Mouse (Mus musculus): ENCODE results near the gene Nckap5. TPM values are rescaled to one million over a fixed set of nuclear protein-coding genes. Genes with fewer than 3 reads are reported as not detected.

The Nckap5 gene
- polyA plus RNA-seq, 1 experiment from 2014 or later: 10.9 TPM

GRCm38 (mm10) chr1:126547979-126548378, 282.6 kb downstream of the Nckap5 start:
- no peaks in the 10 kb centered on the region for H3K9me3 ChIP-seq (replicated peaks; ENCODE audit: control insufficient read depth, low read length, poor library complexity, severe bottlenecking)
- 0 out of 2 replicates have a peak, but pooled peaks cover 3% of the 10 kb centered on the region for H3K4me1 ChIP-seq (ENCODE audit: control insufficient read depth, insufficient read depth, low read length)
- H3K27ac ChIP-seq (ENCODE audit: low read length): no peak overlapping the region
- H3K4me2 ChIP-seq (ENCODE audit: low read length): no peak overlapping the region
- peak; percentile 32; the same call in 1 of the 2 replicates for ATAC-seq
- no peaks in the 10 kb centered on the region for H3K36me3 ChIP-seq (ENCODE audit: control insufficient read depth, insufficient read depth, low read length)
- H3K4me3 ChIP-seq (ENCODE audit: low read depth, low read length): no peak overlapping the region
- no peaks in the 10 kb centered on the region for H3K27me3 ChIP-seq (ENCODE audit: control insufficient read depth, insufficient read depth, low read depth, low read length)
- WGBS: 56% methylated on average over 7 of the region's 7 CpGs
- no peak overlapping the region for H3K9ac ChIP-seq (ENCODE audit: low read depth, low read length)

- WGBS: 68% methylated on average over 4 of the region's 4 CpGs
- ATAC-seq: no peak
- no peaks in the 10 kb centered on the region for H3K9me3 ChIP-seq (replicated peaks; ENCODE audit: control insufficient read depth, low read length, poor library complexity, severe bottlenecking)
- H3K4me2 ChIP-seq (ENCODE audit: low read length): no peak overlapping the region
- 0 out of 2 replicates have a peak, but pooled peaks cover 3% of the 10 kb centered on the region for H3K4me1 ChIP-seq (ENCODE audit: control insufficient read depth, insufficient read depth, low read length)
- no peak overlapping the region for H3K9ac ChIP-seq (ENCODE audit: low read depth, low read length)
- no peak overlapping the region for H3K4me3 ChIP-seq (ENCODE audit: low read depth, low read length)
- H3K36me3 ChIP-seq (ENCODE audit: control insufficient read depth, insufficient read depth, low read length): no peaks in the 10 kb centered on the region
- no peak overlapping the region for H3K27ac ChIP-seq (ENCODE audit: low read length)
- no peaks in the 10 kb centered on the region for H3K27me3 ChIP-seq (ENCODE audit: control insufficient read depth, insufficient read depth, low read depth, low read length)
Observed at GRCm38 (mm10) chr1:126544471-126544870, 286.1 kb downstream of the Nckap5 start.

GRCm38 (mm10) chr1:126537223-126537757, 293.3 kb downstream of the Nckap5 start:
- 80% methylated on average over 6 of the region's 6 CpGs for WGBS
- no peak overlapping the region for H3K9ac ChIP-seq (ENCODE audit: low read depth, low read length)
- no peak for ATAC-seq
- 0 out of 2 replicates have a peak, but pooled peaks cover 3% of the 10 kb centered on the region for H3K4me1 ChIP-seq (ENCODE audit: control insufficient read depth, insufficient read depth, low read length)
- no peaks in the 10 kb centered on the region for H3K36me3 ChIP-seq (ENCODE audit: control insufficient read depth, insufficient read depth, low read length)
- H3K27me3 ChIP-seq (ENCODE audit: control insufficient read depth, insufficient read depth, low read depth, low read length): no peaks in the 10 kb centered on the region
- H3K27ac ChIP-seq (ENCODE audit: low read length): no peak overlapping the region
- H3K4me2 ChIP-seq (ENCODE audit: low read length): no peak overlapping the region
- H3K4me3 ChIP-seq (ENCODE audit: low read depth, low read length): no peak overlapping the region
- no peaks in the 10 kb centered on the region for H3K9me3 ChIP-seq (replicated peaks; ENCODE audit: control insufficient read depth, low read length, poor library complexity, severe bottlenecking)

- Histone ChIP-seq H3K27ac (ENCODE audit: low read length) (no peak overlapping the region), H3K4me3 (ENCODE audit: low read depth, low read length) (no peak overlapping the region), H3K9me3 (replicated peaks; ENCODE audit: control insufficient read depth, low read length, poor library complexity, severe bottlenecking) (no peaks in the 10 kb centered on the region), H3K27me3 (ENCODE audit: control insufficient read depth, insufficient read depth, low read depth, low read length) (no peaks in the 10 kb centered on the region), H3K36me3 (ENCODE audit: control insufficient read depth, insufficient read depth, low read length) (no peaks in the 10 kb centered on the region), H3K9ac (ENCODE audit: low read depth, low read length) (no peak overlapping the region), H3K4me1 (ENCODE audit: control insufficient read depth, insufficient read depth, low read length) (0 out of 2 replicates have a peak, but pooled peaks cover 3% of the 10 kb centered on the region), H3K4me2 (ENCODE audit: low read length) (no peak overlapping the region)
- no peak for ATAC-seq
- WGBS: 68% methylated on average over 1 of the region's 1 CpGs
Observed at GRCm38 (mm10) chr1:126535527-126535926, 295.1 kb downstream of the Nckap5 start.

- H3K4me2 ChIP-seq (ENCODE audit: low read length): no peak overlapping the region
- H3K36me3 ChIP-seq (ENCODE audit: control insufficient read depth, insufficient read depth, low read length): no peaks in the 10 kb centered on the region
- H3K27me3 ChIP-seq (ENCODE audit: control insufficient read depth, insufficient read depth, low read depth, low read length): no peaks in the 10 kb centered on the region
- no peak overlapping the region for H3K4me3 ChIP-seq (ENCODE audit: low read depth, low read length)
- H3K9ac ChIP-seq (ENCODE audit: low read depth, low read length): no peak overlapping the region
- 0 out of 2 replicates have a peak, but pooled peaks cover 3% of the 10 kb centered on the region for H3K4me1 ChIP-seq (ENCODE audit: control insufficient read depth, insufficient read depth, low read length)
- H3K9me3 ChIP-seq (replicated peaks; ENCODE audit: control insufficient read depth, low read length, poor library complexity, severe bottlenecking): no peaks in the 10 kb centered on the region
- ATAC-seq: no peak
- WGBS: 78% methylated on average over 2 of the region's 2 CpGs
- H3K27ac ChIP-seq (ENCODE audit: low read length): no peak overlapping the region
Observed at GRCm38 (mm10) chr1:126534046-126534445, 296.6 kb downstream of the Nckap5 start.

- H3K4me2 ChIP-seq (ENCODE audit: low read length): no peak overlapping the region
- H3K4me3 ChIP-seq (ENCODE audit: low read depth, low read length): no peak overlapping the region
- ATAC-seq: peak; percentile 48; the same call in 1 of the 2 replicates
- no peaks in the 10 kb centered on the region for H3K36me3 ChIP-seq (ENCODE audit: control insufficient read depth, insufficient read depth, low read length)
- 77% methylated on average over 7 of the region's 7 CpGs for WGBS
- no peaks in the 10 kb centered on the region for H3K9me3 ChIP-seq (replicated peaks; ENCODE audit: control insufficient read depth, low read length, poor library complexity, severe bottlenecking)
- no peak overlapping the region for H3K9ac ChIP-seq (ENCODE audit: low read depth, low read length)
- H3K27ac ChIP-seq (ENCODE audit: low read length): no peak overlapping the region
- no peaks in the 10 kb centered on the region for H3K27me3 ChIP-seq (ENCODE audit: control insufficient read depth, insufficient read depth, low read depth, low read length)
- H3K4me1 ChIP-seq (ENCODE audit: control insufficient read depth, insufficient read depth, low read length): no peaks in the 10 kb centered on the region
Observed at GRCm38 (mm10) chr1:126528043-126528598, 302.5 kb downstream of the Nckap5 start.

- no peak overlapping the region for H3K4me3 ChIP-seq (ENCODE audit: low read depth, low read length)
- no peaks in the 10 kb centered on the region for H3K9me3 ChIP-seq (replicated peaks; ENCODE audit: control insufficient read depth, low read length, poor library complexity, severe bottlenecking)
- H3K27me3 ChIP-seq (ENCODE audit: control insufficient read depth, insufficient read depth, low read depth, low read length): no peaks in the 10 kb centered on the region
- 73% methylated on average over 3 of the region's 3 CpGs for WGBS
- no peak overlapping the region for H3K27ac ChIP-seq (ENCODE audit: low read length)
- no peak overlapping the region for H3K4me2 ChIP-seq (ENCODE audit: low read length)
- H3K9ac ChIP-seq (ENCODE audit: low read depth, low read length): no peak overlapping the region
- H3K4me1 ChIP-seq (ENCODE audit: control insufficient read depth, insufficient read depth, low read length): no peaks in the 10 kb centered on the region
- H3K36me3 ChIP-seq (ENCODE audit: control insufficient read depth, insufficient read depth, low read length): no peaks in the 10 kb centered on the region
- ATAC-seq: no peak
Observed at GRCm38 (mm10) chr1:126518067-126518466, 312.5 kb downstream of the Nckap5 start.

- 82% methylated on average over 1 of the region's 1 CpGs for WGBS
- no peaks in the 10 kb centered on the region for H3K27me3 ChIP-seq (ENCODE audit: control insufficient read depth, insufficient read depth, low read depth, low read length)
- H3K9me3 ChIP-seq (replicated peaks; ENCODE audit: control insufficient read depth, low read length, poor library complexity, severe bottlenecking): no peaks in the 10 kb centered on the region
- no peak overlapping the region for H3K4me3 ChIP-seq (ENCODE audit: low read depth, low read length)
- H3K9ac ChIP-seq (ENCODE audit: low read depth, low read length): no peak overlapping the region
- no peak for ATAC-seq
- no peak overlapping the region for H3K27ac ChIP-seq (ENCODE audit: low read length)
- no peaks in the 10 kb centered on the region for H3K36me3 ChIP-seq (ENCODE audit: control insufficient read depth, insufficient read depth, low read length)
- H3K4me2 ChIP-seq (ENCODE audit: low read length): no peak overlapping the region
- H3K4me1 ChIP-seq (ENCODE audit: control insufficient read depth, insufficient read depth, low read length): no peaks in the 10 kb centered on the region
Observed at GRCm38 (mm10) chr1:126517427-126517826, 313.2 kb downstream of the Nckap5 start.

- ATAC-seq: no peak
- Histone ChIP-seq H3K9ac (ENCODE audit: low read depth, low read length) (no peak overlapping the region), H3K27me3 (ENCODE audit: control insufficient read depth, insufficient read depth, low read depth, low read length) (no peaks in the 10 kb centered on the region), H3K4me3 (ENCODE audit: low read depth, low read length) (no peak overlapping the region), H3K9me3 (replicated peaks; ENCODE audit: control insufficient read depth, low read length, poor library complexity, severe bottlenecking) (no peaks in the 10 kb centered on the region), H3K27ac (ENCODE audit: low read length) (no peak overlapping the region), H3K4me1 (ENCODE audit: control insufficient read depth, insufficient read depth, low read length) (no peaks in the 10 kb centered on the region), H3K4me2 (ENCODE audit: low read length) (no peak overlapping the region), H3K36me3 (ENCODE audit: control insufficient read depth, insufficient read depth, low read length) (no peaks in the 10 kb centered on the region)
- 64% methylated on average over 3 of the region's 3 CpGs for WGBS
Observed at GRCm38 (mm10) chr1:126515054-126515756, 315.4 kb downstream of the Nckap5 start.

Measured in midbrain, embryonic 16.5 days (tissue).